Mouse (Mus musculus) limb, embryonic 13.5 days (tissue): Measurements from ENCODE around the gene Trim80. TPM values are rescaled to one million over a fixed set of nuclear protein-coding genes. Genes with fewer than 3 reads are reported as not detected.
A peak's percentile ranks its signal among the peaks of the same experiment; 100 is the strongest.

Experiments used
- ATAC-seq: fragments of 200-750 bp; cut with Nextera tagmentation; 2 replicates; pipeline ENCODE4 v1.8.0; 2017; ENCODE audit warnings: low read depth, moderate number of reproducible peaks, moderate TSS enrichment; ENCODE audit not compliant: low FRiP score
- H3K27ac ChIP-seq: fragments of 300-500 bp; sonication (generic); 2 replicates; pipeline ENCODE4 v1.5.1; 2015; ENCODE audit warnings: inconsistent platforms, mild to moderate bottlenecking, moderate library complexity
- H3K27me3 ChIP-seq: fragments of 300-500 bp; sonication (generic); 2 replicates; pipeline ENCODE4 v1.6.1; 2015; ENCODE audit warnings: mild to moderate bottlenecking, inconsistent platforms
- H3K36me3 ChIP-seq: fragments of 300-500 bp; sonication (generic); 2 replicates; pipeline ENCODE4 v1.6.1; 2015; ENCODE audit warnings: inconsistent platforms, mild to moderate bottlenecking, moderate library complexity
- H3K4me1 ChIP-seq: fragments of 300-500 bp; sonication (generic); 2 replicates; pipeline ENCODE4 v1.6.1; 2015; ENCODE audit warnings: inconsistent platforms
- H3K4me2 ChIP-seq: fragments of 300-500 bp; sonication (generic); replicated peaks from 2 replicates; pipeline ENCODE4 v1.6.1; 2015; ENCODE audit warnings: inconsistent platforms, mild to moderate bottlenecking, moderate library complexity
- H3K4me3 ChIP-seq: fragments of 300-500 bp; sonication (generic); 2 replicates; pipeline ENCODE4 v1.5.1; 2015; ENCODE audit warnings: moderate library complexity, mild to moderate bottlenecking, inconsistent platforms
- H3K9ac ChIP-seq: fragments of 300-500 bp; sonication (generic); 2 replicates; pipeline ENCODE4 v1.6.1; 2015; ENCODE audit warnings: mild to moderate bottlenecking, inconsistent platforms
- H3K9me3 ChIP-seq: fragments of 300-500 bp; sonication (generic); 2 replicates; pipeline ENCODE4 v1.6.1; 2016; ENCODE audit warnings: inconsistent platforms
- WGBS: fragments of 180-500 bp; shearing (Covaris S2); methylation state at CpG from one replicate; pipeline ENCODE4 v1.1.7; 2015; 5-methylcytosine and 5-hydroxymethylcytosine counted together
- polyA plus RNA-seq: library from polyadenylated mRNA; unstranded; fragments of >200 nt; fragmentation: Nextera tagmentation; extraction: Ambion mirVana; gene quantifications from 2 replicates; pipeline ENCODE4 v1.2.1, GENCODE M21; 2015

Trim80 gene
- polyA plus RNA-seq, 1 experiment from 2014 or later: 0.08 TPM

DNA sequence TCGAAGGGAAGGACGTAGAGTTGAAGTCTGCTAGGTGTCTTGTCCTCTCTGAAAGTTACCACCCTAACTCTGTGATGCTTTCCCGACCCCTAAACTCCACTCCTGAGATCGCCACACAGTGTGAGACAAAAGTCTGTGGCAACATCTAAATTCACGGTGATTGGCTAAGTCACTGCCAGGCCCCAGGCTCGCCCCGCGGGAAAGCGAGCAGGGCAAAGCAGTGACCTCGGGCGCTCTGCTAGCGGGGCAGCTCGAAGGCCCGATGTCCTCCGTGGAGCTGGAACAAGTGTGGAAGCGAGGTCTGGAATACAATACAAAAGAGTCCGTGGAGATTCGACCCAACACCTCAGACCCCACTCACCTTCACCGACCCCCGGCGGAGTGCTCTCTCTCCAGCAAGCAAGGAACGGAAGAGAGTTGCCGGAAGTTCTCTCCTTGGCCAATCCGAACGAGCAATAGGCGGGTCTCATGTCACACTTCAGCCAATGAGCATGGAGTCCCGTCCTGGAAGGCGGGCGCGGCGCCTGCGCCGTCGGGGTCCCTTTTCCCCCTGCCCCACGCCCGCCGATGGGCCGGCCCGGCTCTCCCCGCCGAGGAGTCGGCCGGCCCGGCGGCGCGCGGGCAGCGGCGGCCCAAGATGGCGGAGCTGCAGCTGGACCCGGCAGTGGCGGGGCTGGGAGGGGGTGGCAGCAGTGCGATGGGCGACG, 20.7 kb upstream of the Trim80 start, which contains the start of the genes Atp5h and Kctd2:
Gene Atp5h, minus strand, starts transcription at position 432 of the 707 bp plus-strand sequence.
Gene Kctd2, plus strand, starts transcription at position 598 of the 707 bp plus-strand sequence.
- Histone ChIP-seq H3K4me2 (peak within 1 kb of the TSS; percentile 98), H3K4me1 (peaks cover 35% of the 10 kb centered on the region), H3K9ac (peak within 1 kb of the TSS; percentile 97), H3K27ac (peak within 1 kb of the TSS; percentile 85), H3K36me3 (peaks cover 47% of the 10 kb centered on the region), H3K27me3 (no peaks in the 10 kb centered on the region), H3K9me3 (no peaks in the 10 kb centered on the region), H3K4me3 (peak within 1 kb of the TSS; percentile 87)
- ATAC-seq: peak; percentile 98
- under 1% methylated on average over 56 of the region's 56 CpGs for WGBS

- H3K9me3 ChIP-seq: no peaks in the 10 kb centered on the region
- peak overlapping the region; percentile 87 for H3K4me3 ChIP-seq
- peak overlapping the region; percentile 98 for H3K4me2 ChIP-seq
- peaks cover 44% of the 10 kb centered on the region for H3K4me1 ChIP-seq
- H3K27me3 ChIP-seq: no peaks in the 10 kb centered on the region
- peak overlapping the region; percentile 97 for H3K9ac ChIP-seq
- H3K27ac ChIP-seq: peak overlapping the region; percentile 85
- H3K36me3 ChIP-seq: peaks cover 47% of the 10 kb centered on the region
- peak; percentile 60 for ATAC-seq
- under 1% methylated on average over 44 of the region's 45 CpGs for WGBS
These were observed 19.8 kb upstream of the Trim80 start for GRCm38 (mm10) chr11:115420336-115421190.

DNA sequence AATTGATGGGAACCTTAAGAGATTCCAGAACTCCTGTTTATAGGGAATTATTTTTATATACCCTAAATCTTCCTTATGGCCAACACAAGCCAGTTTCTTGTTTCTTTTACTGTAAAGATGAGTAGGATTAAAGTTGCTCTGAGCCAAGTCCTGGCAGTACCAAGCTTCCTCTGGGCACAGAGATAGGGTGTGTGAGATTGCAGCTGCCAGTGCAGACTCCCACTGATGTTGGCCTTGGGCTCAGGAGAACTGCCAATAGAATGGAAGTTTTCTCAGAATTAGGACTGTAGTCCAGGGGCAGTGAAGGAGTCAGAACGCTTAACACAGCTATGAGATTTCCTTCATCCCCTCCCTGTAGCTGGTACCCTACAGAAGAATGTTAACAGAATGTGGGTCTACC, 19.0 kb upstream of the Trim80 start:
- ATAC-seq: no peak
- Histone ChIP-seq H3K36me3 (peaks cover 47% of the 10 kb centered on the region), H3K27ac (no peak overlapping the region), H3K27me3 (no peaks in the 10 kb centered on the region), H3K4me1 (peaks cover 44% of the 10 kb centered on the region), H3K9me3 (no peaks in the 10 kb centered on the region), H3K4me3 (peak overlapping the region; percentile 87), H3K4me2 (peak overlapping the region; percentile 98), H3K9ac (peak overlapping the region; percentile 51; the same call in 1 of the 2 replicates)
- WGBS: 46% methylated on average over 1 of the region's 1 CpGs

DNA sequence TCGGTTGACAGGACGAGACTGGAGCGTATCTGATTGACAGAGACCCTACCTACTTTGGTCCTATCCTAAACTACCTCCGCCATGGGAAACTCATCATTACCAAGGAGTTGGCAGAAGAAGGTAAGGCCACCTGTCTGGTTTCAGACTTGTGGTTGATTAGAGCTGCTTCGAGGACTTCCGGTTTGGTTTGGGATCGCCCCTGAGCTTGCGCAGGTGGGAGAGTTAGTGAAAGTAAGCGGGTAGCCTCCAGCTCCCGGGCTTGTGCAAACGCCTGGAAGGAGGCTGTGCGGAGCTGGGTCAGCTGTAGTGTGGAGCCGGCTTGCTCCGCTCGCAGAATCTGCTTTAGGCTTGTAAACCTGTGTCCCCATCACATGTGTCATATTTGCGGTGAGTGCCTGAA, 18.4 kb upstream of the Trim80 start:
- no peak for ATAC-seq
- no peaks in the 10 kb centered on the region for H3K27me3 ChIP-seq
- no peak overlapping the region for H3K4me3 ChIP-seq
- H3K9me3 ChIP-seq: no peaks in the 10 kb centered on the region
- H3K9ac ChIP-seq: peak overlapping the region; percentile 51; the same call in 1 of the 2 replicates
- H3K4me1 ChIP-seq: peaks cover 44% of the 10 kb centered on the region
- 83% methylated on average over 16 of the region's 16 CpGs for WGBS
- H3K4me2 ChIP-seq: 0 out of 2 replicates have a peak overlapping the region, but pooled peaks have one; percentile 7
- H3K36me3 ChIP-seq: peaks cover 47% of the 10 kb centered on the region
- no peak overlapping the region for H3K27ac ChIP-seq

DNA sequence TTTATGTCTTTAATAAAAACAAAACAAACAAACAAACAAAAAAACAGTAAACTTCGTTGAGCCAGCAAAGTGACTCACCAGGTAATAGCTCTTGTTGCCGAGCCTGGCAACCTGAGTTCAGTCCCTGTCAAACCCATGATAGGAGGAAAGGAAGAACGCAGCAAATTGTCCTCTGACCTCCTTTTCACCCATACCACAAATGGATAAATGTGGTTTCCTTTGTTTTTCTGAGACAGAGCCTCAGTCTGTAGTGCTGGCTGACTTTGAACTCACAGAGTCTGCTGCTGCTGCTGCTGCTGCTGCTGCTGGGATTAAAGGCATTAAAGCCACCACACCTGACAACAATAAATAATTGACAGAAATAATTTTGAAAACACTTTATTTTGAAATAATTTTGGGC, 17.3 kb upstream of the Trim80 start:
- no peak overlapping the region for H3K4me3 ChIP-seq
- WGBS: 82% methylated on average over 3 of the region's 3 CpGs
- H3K4me1 ChIP-seq: peaks cover 53% of the 10 kb centered on the region
- H3K9ac ChIP-seq: no peak overlapping the region
- H3K27me3 ChIP-seq: no peaks in the 10 kb centered on the region
- peaks cover 45% of the 10 kb centered on the region for H3K36me3 ChIP-seq
- H3K9me3 ChIP-seq: no peaks in the 10 kb centered on the region
- ATAC-seq: no peak
- H3K4me2 ChIP-seq: no peak overlapping the region
- no peak overlapping the region for H3K27ac ChIP-seq

DNA sequence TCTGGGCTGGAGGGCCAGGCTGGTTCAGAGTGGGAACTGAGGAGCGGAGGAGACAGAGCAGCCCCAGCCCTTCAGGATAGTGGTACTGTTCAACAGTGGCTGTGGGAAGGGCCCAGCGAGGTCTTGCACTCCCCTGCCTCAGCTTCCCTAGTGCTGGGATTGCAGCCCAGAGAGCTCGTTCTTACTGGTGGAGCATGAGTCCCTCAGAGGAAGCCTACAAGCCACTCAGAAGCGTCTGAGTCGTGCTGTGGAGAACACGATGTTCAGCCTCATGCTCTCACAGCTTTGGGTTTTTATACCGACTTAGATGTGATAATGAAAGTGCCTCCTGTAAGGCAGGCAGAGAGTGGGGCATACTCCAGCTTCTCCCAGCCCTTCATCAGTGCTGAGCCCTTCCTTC, 15.7 kb upstream of the Trim80 start:
- H3K9me3 ChIP-seq: no peaks in the 10 kb centered on the region
- peaks cover 43% of the 10 kb centered on the region for H3K4me1 ChIP-seq
- no peak overlapping the region for H3K27ac ChIP-seq
- no peak overlapping the region for H3K4me3 ChIP-seq
- no peak overlapping the region for H3K9ac ChIP-seq
- 86% methylated on average over 7 of the region's 7 CpGs for WGBS
- peaks cover 59% of the 10 kb centered on the region for H3K36me3 ChIP-seq
- no peaks in the 10 kb centered on the region for H3K27me3 ChIP-seq
- H3K4me2 ChIP-seq: no peak overlapping the region
- no peak for ATAC-seq

DNA sequence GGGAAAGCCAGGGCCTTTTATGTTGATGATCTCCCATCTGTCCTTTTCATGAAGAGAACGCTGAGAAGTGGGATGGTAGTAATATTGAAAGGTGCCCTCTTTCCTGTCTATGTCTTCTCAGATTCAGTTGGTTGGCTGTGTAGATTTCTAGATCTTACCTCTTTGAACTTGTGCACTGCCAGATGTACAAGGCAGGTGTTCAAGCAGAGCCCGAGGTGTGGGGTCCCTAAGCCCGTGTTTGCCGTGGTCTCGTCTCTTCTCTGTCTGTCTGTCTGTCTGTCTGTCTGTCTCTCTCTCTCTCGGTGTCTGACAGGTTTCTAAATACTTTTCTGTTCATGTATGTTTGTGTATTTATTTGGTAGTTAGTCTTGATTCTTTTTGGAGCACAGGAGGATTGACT, 14.7 kb upstream of the Trim80 start:
- 79% methylated on average over 6 of the region's 6 CpGs for WGBS

DNA sequence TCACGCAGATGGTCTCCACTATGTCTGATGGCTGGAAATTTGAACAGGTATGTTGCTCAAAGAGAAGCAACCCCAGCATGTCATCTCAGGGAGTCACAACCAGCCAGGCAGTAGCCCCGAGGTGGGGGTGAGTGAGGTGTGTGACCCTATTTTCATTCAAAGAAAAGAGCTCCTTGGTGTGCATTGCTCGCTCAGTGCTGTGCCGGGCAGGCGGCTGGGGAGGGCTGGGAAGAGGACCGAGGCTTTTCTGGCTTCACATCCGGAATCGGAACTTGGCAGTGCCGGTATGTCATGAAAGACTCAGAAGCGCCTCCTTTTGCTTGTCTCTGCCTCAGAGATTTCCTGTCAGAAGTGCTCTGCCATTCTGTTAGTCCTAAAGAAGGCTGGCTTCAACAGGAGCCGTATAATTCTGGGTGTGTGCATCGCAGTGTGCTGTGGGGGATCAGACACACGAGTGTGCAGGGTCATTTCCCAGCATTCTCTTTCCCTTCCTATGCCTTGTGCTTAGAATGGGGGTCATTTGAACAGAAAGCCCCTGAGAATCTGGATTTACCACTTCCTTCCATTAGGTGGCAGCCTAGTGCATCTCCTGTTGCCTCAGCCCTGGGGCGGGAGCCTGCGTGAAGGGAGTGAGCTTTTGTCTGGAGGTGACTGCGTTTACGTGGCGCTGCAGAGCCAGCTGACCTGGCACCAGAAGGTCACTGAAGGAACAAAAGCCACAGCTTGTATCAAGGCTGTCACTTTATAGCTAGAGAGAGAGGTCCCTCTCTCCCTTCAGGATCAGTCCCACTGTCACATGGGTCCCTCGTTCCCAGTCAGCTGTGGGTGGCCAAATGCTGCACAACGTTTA, 12.6 kb upstream of the Trim80 start:
- 41% methylated on average over 20 of the region's 20 CpGs for WGBS

More for the DNA sequence above, 14.7 kb upstream of the Trim80 start:
- peaks cover 41% of the 10 kb centered on the region for H3K4me1 ChIP-seq
- no peaks in the 10 kb centered on the region for H3K27me3 ChIP-seq
- no peak for ATAC-seq
- H3K27ac ChIP-seq: no peak overlapping the region
- no peak overlapping the region for H3K4me2 ChIP-seq
- H3K9me3 ChIP-seq: no peaks in the 10 kb centered on the region
- H3K36me3 ChIP-seq: peaks cover 69% of the 10 kb centered on the region
- H3K9ac ChIP-seq: no peak overlapping the region
- H3K4me3 ChIP-seq: no peak overlapping the region

GRCm38 (mm10) chr11:115429307-115429706, 11.0 kb upstream of the Trim80 start:
- no peak overlapping the region for H3K9ac ChIP-seq
- 89% methylated on average over 7 of the region's 7 CpGs for WGBS
- peaks cover 83% of the 10 kb centered on the region for H3K36me3 ChIP-seq

More for the DNA sequence above, 12.6 kb upstream of the Trim80 start:
- peaks cover 21% of the 10 kb centered on the region for H3K4me1 ChIP-seq
- H3K4me3 ChIP-seq: no peak overlapping the region
- peak overlapping the region; percentile 36; the same call in 1 of the 2 replicates for H3K4me2 ChIP-seq
- H3K27ac ChIP-seq: peak overlapping the region; percentile 22; the same call in 1 of the 2 replicates
- no peak overlapping the region; the same call in 1 of the 2 replicates for H3K9ac ChIP-seq
- no peaks in the 10 kb centered on the region for H3K9me3 ChIP-seq
- peaks cover 89% of the 10 kb centered on the region for H3K36me3 ChIP-seq
- peak; percentile 72 for ATAC-seq
- no peaks in the 10 kb centered on the region for H3K27me3 ChIP-seq

GRCm38 (mm10) chr11:115430561-115430960, 9.8 kb upstream of the Trim80 start:
- Histone ChIP-seq H3K36me3 (peaks cover 72% of the 10 kb centered on the region), H3K27me3 (no peaks in the 10 kb centered on the region), H3K9ac (no peak overlapping the region), H3K4me2 (no peak overlapping the region), H3K9me3 (no peaks in the 10 kb centered on the region), H3K4me3 (no peak overlapping the region), H3K4me1 (peaks cover 13% of the 10 kb centered on the region), H3K27ac (no peak overlapping the region)
- WGBS: 94% methylated on average over 6 of the region's 6 CpGs
- ATAC-seq: no peak

More at GRCm38 (mm10) chr11:115429307-115429706, 11.0 kb upstream of the Trim80 start:
- Histone ChIP-seq H3K4me2 (no peak overlapping the region), H3K4me3 (no peak overlapping the region), H3K4me1 (peaks cover 21% of the 10 kb centered on the region), H3K27me3 (no peaks in the 10 kb centered on the region), H3K9me3 (no peaks in the 10 kb centered on the region), H3K27ac (no peak overlapping the region)
- ATAC-seq: no peak

DNA sequence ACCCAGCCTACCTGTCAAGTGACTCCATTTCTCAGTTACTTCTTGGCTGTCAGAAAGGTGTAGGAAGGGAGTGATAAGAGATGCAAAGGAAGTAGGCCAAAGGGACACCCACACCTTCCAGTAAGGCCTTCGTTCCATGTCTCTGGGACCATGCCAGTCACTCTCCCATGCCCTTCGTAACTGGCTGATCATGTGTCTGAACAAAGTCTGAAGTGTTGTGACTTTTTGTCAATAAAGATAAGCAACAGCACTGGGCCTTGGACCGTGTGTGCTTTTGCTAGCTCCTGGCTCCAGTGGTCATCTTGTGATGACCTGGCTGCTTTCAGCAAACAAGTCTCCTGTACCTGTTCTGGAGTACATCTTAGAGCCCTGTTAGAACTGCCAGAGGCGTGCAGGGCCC, 7.5 kb upstream of the Trim80 start:
- Histone ChIP-seq H3K4me1 (peaks cover 15% of the 10 kb centered on the region), H3K27me3 (no peaks in the 10 kb centered on the region), H3K9ac (no peak overlapping the region), H3K36me3 (peaks cover 50% of the 10 kb centered on the region), H3K4me2 (no peak overlapping the region), H3K4me3 (no peak overlapping the region), H3K9me3 (no peaks in the 10 kb centered on the region), H3K27ac (no peak overlapping the region)
- 82% methylated on average over 4 of the region's 4 CpGs for WGBS
- ATAC-seq: no peak
